Mouse (Mus musculus): ENCODE measurements at regions not wholly inside any gene's neighbourhood (a gene's known extent, or its start where the extent isn't known, plus 50 kb on each side); places are given as distances from the start of the nearest gene placed in this dataset.

DNA sequence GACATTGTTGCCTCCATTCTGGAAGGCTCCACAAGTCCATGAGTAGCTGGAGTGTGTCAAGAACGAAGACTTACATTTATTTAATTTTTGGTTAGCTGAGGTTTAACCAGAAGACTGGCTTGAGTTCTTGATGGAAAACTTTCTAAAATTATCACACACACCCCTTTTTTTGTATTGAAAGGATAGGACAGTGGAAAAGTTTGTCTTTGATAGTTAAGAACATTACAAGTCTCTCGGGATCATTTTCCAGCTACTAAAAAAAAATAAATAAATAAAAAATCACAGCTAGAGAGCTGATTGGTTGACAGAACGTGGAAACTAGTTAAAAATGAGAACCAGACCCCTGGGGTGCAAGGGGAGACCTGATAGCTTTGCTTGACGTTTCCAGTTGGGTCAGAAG is 173.6 kb upstream of the Slc38a2 start:
- TF ChIP-seq CTCF (IDR thresholded peaks at IDR 0.05; ENCODE audit: control insufficient read depth, insufficient read depth, low read length): no peak
- no peak for TF ChIP-seq POLR2A (IDR thresholded peaks at IDR 0.05; ENCODE audit: borderline replicate concordance, control insufficient read depth, low read depth, low read length)

All from bone marrow, adult 2 months (tissue).